Mouse (Mus musculus): ENCODE data around the gene Ammecr1. TPM values are rescaled to one million over a fixed set of nuclear protein-coding genes. Genes with fewer than 3 reads are reported as not detected.
A peak's percentile ranks its signal among the peaks of the same experiment; 100 is the strongest.

Ammecr1 gene
- 9.8 and 11.0 TPM in 2 replicates for polyA plus RNA-seq (2015; fragmentation: Nextera tagmentation; extraction: Ambion mirVana)

DNA sequence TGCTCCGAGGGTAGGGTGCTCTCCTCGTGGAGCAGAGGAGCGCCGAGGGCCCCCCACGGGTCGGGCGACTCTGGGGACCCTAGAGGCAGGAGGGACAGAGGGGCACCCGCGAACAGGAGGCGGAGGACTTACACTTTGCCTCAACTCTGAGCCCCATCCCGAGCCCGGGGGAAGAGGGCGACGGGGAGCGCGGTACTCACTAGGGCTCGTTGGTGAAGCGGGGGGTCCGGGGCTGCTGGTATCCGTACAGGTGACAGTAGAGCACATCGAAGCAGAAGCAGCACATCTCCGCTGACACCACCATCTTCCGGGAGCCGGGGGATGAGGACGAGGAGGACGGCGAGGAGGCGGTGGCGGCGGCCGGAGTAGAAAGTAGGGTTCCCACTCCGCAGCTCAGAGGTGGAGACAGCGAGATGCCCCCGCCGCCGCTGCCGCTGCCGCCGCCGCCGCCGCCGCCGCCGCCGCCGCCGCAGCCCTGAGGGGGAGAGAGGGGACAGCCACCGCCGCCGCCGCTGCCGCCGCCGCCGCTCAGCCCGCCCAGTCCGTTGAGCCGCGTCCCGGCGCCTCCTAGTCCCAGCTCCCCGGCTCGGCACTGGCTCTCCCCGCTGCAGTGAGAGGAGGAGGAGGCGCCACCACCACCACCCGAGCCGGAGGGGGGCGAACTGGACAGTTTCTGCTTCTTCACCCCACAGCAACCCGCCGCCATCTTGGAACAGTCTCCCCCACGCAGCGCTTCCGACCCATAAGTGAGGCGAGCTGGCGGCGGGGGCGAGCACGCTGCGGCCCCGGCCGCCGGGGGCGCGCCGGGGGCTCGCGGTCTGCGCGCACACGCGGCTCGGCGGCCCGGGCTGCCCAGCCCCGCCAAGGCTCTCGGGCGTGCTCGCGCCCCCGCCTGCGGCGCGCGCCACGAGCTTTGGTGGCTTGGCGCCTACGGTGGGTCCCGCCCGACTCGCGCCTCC lies at the start of gene Ammecr1:
Gene Ammecr1 (minus strand): TSS at position 721 of the 959 bp plus-strand sequence.
- ATAC-seq, result peak; percentile 97
- no peaks in the 10 kb centered on the region for H3K36me3 ChIP-seq
- 16% methylated on average over 94 of the region's 112 CpGs for WGBS

DNA sequence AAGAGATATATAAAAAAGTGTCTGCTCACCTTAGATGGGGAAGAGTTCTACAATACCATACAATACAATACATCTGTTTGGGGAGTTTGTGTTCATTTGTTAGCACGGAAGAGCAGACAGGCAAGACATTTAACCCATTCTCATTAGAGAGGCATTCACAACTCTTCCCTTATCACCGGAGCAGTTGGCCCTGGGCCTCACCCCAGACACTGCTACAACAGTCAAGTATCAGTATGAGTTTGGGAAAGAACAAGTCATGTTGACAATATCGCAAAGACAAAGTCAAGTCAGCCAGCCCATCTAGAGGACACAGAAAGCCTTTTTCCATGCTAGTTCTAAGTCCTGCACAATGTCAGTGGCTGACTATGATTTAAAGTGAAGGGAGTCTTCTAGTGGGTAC lies 47.6 kb upstream of the Ammecr1 start:
- Histone ChIP-seq H3K4me3 (replicated peaks) (no peak overlapping the region), H3K27me3 (replicated peaks) (0 out of 2 replicates have a peak, but pooled peaks cover 3% of the 10 kb centered on the region), H3K36me3 (no peaks in the 10 kb centered on the region), H3K27ac (no peak overlapping the region), H3K4me1 (replicated peaks) (no peaks in the 10 kb centered on the region), H3K9me3 (no peaks in the 10 kb centered on the region), H3K9ac (no peak overlapping the region), H3K4me2 (replicated peaks) (no peak overlapping the region)
- ATAC-seq, result no peak
- 64% methylated on average over 3 of the region's 3 CpGs for WGBS

More for the DNA sequence above, at the start of gene Ammecr1:
- Histone ChIP-seq H3K27ac (peak within 1 kb of the TSS; percentile 84), H3K4me1 (replicated peaks) (no peaks in the 10 kb centered on the region), H3K27me3 (replicated peaks) (no peaks in the 10 kb centered on the region), H3K4me3 (replicated peaks) (peak within 1 kb of the TSS; percentile 61), H3K4me2 (replicated peaks) (peak within 1 kb of the TSS; percentile 56), H3K9ac (peak within 1 kb of the TSS; percentile 71), H3K9me3 (no peaks in the 10 kb centered on the region)

DNA sequence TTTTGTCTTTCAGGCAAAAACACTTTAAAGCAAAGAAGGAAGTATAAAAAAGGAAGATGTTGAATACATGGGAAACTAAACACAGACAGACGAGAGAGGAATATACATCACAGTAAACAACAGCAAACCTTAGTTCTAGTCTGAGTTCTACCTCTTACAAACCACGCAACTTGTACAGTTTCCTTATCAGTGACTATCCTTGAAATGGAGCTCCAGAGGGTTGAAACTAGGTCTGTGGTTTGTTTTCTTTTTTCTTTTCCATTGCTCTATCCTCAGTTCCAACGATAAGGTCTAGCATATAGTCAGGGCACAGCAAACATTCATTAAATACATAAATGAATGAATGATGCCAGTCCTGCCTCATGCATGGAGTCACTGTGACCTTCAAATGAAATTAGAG lies 45.8 kb upstream of the Ammecr1 start:
- H3K9ac ChIP-seq, result no peak overlapping the region
- H3K9me3 ChIP-seq, result no peaks in the 10 kb centered on the region
- H3K4me1 ChIP-seq (replicated peaks), result no peaks in the 10 kb centered on the region
- WGBS, result 77% methylated on average over 3 of the region's 3 CpGs
- H3K27me3 ChIP-seq (replicated peaks), result no peaks in the 10 kb centered on the region
- no peak overlapping the region for H3K4me3 ChIP-seq (replicated peaks)
- no peak overlapping the region for H3K27ac ChIP-seq
- no peak overlapping the region for H3K4me2 ChIP-seq (replicated peaks)
- no peaks in the 10 kb centered on the region for H3K36me3 ChIP-seq
- no peak for ATAC-seq

DNA sequence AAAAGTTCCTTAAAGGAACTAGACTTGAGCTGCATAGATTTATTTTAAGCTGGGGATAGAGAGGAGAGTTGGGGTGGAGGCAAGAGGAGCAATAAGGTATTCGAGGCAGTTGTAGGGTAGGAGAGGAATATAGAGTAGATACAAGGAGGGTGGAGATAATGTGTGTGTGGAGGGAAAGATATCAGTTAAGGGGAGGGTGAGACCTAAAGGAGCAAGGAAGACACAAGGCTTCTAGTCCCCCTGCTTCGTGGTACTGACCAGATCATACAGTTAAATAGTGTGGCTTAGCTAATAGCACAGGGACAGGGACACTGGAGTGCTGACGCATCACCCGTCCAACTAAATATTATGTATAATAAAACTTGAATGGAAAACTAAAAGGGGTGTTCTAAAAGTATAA lies 45.3 kb upstream of the Ammecr1 start:
- no peak overlapping the region for H3K4me3 ChIP-seq (replicated peaks)
- no peaks in the 10 kb centered on the region for H3K4me1 ChIP-seq (replicated peaks)
- peak; percentile 17; the same call in 1 of the 2 replicates for ATAC-seq
- no peaks in the 10 kb centered on the region for H3K9me3 ChIP-seq
- 75% methylated on average over 4 of the region's 4 CpGs for WGBS
- H3K27ac ChIP-seq, result no peak overlapping the region
- no peaks in the 10 kb centered on the region for H3K36me3 ChIP-seq
- H3K4me2 ChIP-seq (replicated peaks), result no peak overlapping the region
- no peak overlapping the region for H3K9ac ChIP-seq
- no peaks in the 10 kb centered on the region for H3K27me3 ChIP-seq (replicated peaks)

DNA sequence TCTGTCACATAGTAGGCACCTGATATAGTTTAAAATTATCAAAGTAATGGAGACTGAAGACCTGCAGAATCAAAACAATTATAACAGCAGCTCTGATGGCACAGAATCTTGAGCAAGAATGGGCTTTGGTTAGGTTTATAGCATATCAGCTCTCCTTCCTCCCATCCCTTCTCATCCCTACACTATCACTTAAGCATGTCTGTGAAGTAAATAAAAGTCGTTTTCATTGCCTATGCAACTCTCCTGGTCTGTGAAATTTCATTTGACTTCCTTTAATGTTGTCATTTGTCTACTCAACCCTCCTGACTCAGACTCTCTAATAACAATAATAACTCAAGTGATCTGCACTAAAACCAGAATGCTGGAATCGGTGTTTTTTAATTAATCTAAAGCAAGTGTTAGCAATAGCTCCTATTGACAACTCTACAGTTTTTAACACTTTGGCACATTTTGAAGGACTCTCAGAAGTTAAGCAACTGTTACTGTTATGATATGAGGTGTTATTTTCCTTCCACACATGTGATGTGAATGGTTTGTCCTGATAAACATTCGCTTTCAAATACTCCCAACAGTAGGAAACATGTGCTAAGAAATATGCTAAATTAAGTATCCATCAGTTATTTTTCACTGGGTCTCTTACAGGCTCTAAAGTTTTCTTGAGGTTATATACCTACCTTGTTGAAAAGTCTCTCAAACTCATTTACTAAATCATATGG lies 37.8 kb upstream of the Ammecr1 start:
- Histone ChIP-seq H3K27ac (no peak overlapping the region), H3K4me1 (replicated peaks) (no peaks in the 10 kb centered on the region), H3K27me3 (replicated peaks) (no peaks in the 10 kb centered on the region), H3K9ac (no peak overlapping the region), H3K4me2 (replicated peaks) (no peak overlapping the region), H3K9me3 (no peaks in the 10 kb centered on the region), H3K36me3 (no peaks in the 10 kb centered on the region), H3K4me3 (replicated peaks) (no peak overlapping the region)
- WGBS, result 65% methylated on average over 3 of the region's 3 CpGs
- no peak for ATAC-seq

DNA sequence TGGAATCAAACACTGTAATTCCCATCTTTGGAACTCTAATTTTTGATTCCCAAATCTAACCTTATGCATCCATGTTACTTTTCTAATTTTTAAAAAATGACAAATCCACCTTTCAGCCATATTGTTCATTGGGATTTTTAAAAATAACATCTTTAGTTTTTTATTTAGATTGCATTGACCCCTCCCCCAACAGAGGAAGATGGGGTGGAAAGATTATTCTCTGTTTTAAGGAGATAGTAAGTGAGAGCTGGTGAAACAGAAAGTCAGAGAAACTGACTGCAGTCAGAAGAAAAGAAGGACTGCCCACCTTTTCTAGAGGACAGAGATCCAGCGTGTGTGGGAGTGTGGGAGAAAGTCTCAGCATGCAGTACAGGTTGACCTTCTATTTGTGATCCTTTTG lies 30.7 kb upstream of the Ammecr1 start:
- Histone ChIP-seq H3K27ac (no peak overlapping the region), H3K9ac (no peak overlapping the region), H3K4me3 (replicated peaks) (no peak overlapping the region), H3K27me3 (replicated peaks) (no peaks in the 10 kb centered on the region), H3K4me1 (replicated peaks) (no peaks in the 10 kb centered on the region), H3K9me3 (no peaks in the 10 kb centered on the region), H3K4me2 (replicated peaks) (no peak overlapping the region), H3K36me3 (no peaks in the 10 kb centered on the region)
- no peak for ATAC-seq
- WGBS, result 90% methylated on average over 1 of the region's 1 CpGs

DNA sequence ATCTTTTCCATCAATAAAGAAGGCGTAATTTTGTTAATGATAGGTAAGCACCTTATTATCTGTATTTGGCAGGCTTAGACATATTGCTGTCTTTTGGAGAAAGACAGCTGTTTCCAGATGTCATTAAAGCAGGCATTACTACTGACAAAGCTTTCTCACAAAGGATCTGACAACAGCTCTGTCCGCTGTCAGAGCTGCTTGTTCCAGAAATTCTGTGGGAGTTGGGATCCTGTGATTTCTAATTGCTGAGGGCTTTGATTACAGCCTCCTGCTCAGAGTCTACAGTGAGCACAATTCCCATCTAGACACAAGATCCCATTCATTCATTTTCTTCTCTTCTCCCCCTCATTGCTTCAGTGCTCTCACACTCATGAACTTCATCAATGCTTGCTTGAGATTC lies 28.0 kb upstream of the Ammecr1 start:
- no peaks in the 10 kb centered on the region for H3K4me1 ChIP-seq (replicated peaks)
- H3K9me3 ChIP-seq, result no peaks in the 10 kb centered on the region
- 65% methylated on average over 2 of the region's 2 CpGs for WGBS
- H3K36me3 ChIP-seq, result no peaks in the 10 kb centered on the region
- H3K27me3 ChIP-seq (replicated peaks), result no peaks in the 10 kb centered on the region
- no peak overlapping the region for H3K4me2 ChIP-seq (replicated peaks)
- H3K27ac ChIP-seq, result no peak overlapping the region
- H3K9ac ChIP-seq, result no peak overlapping the region
- ATAC-seq, result no peak
- no peak overlapping the region for H3K4me3 ChIP-seq (replicated peaks)

DNA sequence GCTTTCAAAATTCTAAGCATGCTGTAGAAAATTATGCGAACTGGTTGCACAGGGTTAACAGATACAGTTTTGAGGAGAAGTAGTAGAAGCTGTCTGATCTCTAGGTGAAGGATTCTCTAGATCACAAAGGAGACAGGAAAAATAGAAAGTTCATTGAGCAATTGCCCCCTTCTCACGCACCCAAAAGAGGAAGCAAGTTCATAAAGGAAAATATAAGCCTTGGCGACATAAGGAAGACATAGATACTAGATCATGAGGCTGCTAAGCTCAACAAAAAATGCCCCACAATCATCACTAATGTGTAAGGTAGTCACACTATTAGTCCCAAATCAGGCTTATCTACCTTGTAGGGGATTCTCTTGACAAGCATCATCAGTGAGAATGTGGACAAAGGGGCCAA lies 17.6 kb upstream of the Ammecr1 start:
- Histone ChIP-seq H3K9ac (no peak overlapping the region), H3K4me1 (replicated peaks) (no peaks in the 10 kb centered on the region), H3K27me3 (replicated peaks) (no peaks in the 10 kb centered on the region), H3K4me3 (replicated peaks) (no peak overlapping the region), H3K9me3 (no peaks in the 10 kb centered on the region), H3K27ac (no peak overlapping the region), H3K36me3 (no peaks in the 10 kb centered on the region), H3K4me2 (replicated peaks) (no peak overlapping the region)
- WGBS, result 82% methylated on average over 3 of the region's 3 CpGs
- no peak for ATAC-seq

DNA sequence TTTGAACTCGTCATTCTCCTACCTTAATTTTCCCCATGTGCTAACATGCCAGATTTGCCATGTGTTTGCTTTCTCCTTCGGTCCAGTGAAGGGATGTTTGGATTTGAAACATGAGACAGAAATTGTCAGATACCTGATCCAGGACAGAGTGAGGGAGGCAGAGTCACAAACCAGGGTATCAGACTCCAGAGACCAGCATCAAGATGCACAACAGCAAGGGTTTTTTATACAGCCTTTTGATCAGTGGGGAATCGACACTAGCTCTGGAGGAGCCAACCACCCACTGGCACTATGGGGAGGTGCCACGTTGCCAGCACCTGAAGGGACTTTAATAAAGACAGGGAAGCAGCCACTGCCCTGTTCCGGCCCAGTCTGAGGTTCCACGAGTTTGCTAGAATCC lies 17.1 kb upstream of the Ammecr1 start:
- H3K4me1 ChIP-seq (replicated peaks), result no peaks in the 10 kb centered on the region
- 62% methylated on average over 6 of the region's 6 CpGs for WGBS

DNA sequence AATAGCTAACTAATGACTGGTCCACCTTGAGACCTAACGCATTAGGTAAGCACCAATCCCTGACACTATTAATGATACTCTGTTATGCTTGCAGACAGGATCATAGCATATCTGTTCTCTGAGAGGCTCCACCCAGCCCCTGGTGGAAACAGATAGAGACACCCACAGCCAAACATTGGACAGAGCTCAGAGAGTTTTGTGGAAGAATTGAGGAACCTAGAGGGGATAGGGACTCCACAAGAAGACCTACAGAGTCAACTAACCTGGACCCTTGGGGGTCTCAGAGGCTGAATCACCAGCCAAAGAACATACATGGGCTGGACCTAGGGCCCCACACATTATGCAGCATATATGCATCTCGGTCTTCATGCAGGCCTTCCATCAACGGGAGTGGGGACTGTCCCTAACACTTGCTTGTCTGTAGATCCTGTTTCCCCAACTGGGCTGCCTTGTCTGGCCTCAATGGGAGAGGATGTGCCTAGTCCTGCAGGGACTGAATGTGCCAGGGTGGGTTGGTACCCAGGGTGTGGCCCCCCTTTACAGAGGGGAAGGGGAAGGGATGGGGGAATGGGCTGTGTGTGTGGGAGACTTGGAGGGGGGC lies 15.1 kb upstream of the Ammecr1 start:
- H3K36me3 ChIP-seq, result no peaks in the 10 kb centered on the region
- 94% methylated on average over 3 of the region's 3 CpGs for WGBS
- no peak overlapping the region for H3K9ac ChIP-seq
- no peaks in the 10 kb centered on the region for H3K27me3 ChIP-seq (replicated peaks)
- no peaks in the 10 kb centered on the region for H3K9me3 ChIP-seq
- no peak overlapping the region for H3K27ac ChIP-seq
- ATAC-seq, result no peak
- no peak overlapping the region for H3K4me3 ChIP-seq (replicated peaks)
- no peaks in the 10 kb centered on the region for H3K4me1 ChIP-seq (replicated peaks)
- H3K4me2 ChIP-seq (replicated peaks), result no peak overlapping the region

More for the DNA sequence above, 17.1 kb upstream of the Ammecr1 start:
- Histone ChIP-seq H3K4me3 (replicated peaks) (no peak overlapping the region), H3K36me3 (no peaks in the 10 kb centered on the region), H3K4me2 (replicated peaks) (no peak overlapping the region), H3K27me3 (replicated peaks) (no peaks in the 10 kb centered on the region), H3K27ac (no peak overlapping the region), H3K9ac (no peak overlapping the region), H3K9me3 (no peaks in the 10 kb centered on the region)
- ATAC-seq, result no peak

DNA sequence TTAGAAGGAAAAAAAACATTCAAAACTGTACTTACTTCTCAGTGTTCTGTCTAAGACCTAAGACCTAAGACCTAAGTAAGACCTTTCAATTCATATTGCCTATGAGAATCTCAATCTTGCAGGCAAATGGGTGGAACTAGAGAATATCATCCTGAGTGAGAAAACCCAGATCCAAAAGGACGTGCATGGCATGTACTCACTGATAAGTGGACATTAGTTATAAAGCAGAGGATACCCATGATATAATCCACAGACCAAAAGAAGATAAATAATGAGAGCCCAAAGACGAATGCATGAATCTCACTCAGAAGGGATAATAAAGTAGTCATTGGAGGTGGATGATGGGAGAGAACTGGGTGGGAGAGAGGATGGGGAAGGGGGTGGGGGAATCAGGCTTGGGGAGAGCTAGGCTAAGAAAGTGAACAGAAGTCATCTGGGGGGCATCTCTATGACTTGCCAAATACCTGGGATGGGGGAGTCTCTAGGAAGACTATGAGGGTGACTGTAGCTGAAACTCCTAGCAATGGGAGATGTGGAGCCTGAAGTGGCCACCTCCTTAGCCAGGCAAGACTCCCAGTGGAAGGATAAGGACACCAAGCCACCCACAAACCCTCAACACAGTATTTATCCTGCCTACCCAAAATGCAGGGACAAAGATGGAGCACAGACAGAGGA lies 14.5 kb upstream of the Ammecr1 start:
- 58% methylated on average over 2 of the region's 2 CpGs for WGBS
- Histone ChIP-seq H3K9ac (no peak overlapping the region), H3K27me3 (replicated peaks) (no peaks in the 10 kb centered on the region), H3K9me3 (no peaks in the 10 kb centered on the region), H3K4me3 (replicated peaks) (no peak overlapping the region), H3K27ac (no peak overlapping the region), H3K4me1 (replicated peaks) (no peaks in the 10 kb centered on the region), H3K36me3 (no peaks in the 10 kb centered on the region), H3K4me2 (replicated peaks) (no peak overlapping the region)
- no peak for ATAC-seq

DNA sequence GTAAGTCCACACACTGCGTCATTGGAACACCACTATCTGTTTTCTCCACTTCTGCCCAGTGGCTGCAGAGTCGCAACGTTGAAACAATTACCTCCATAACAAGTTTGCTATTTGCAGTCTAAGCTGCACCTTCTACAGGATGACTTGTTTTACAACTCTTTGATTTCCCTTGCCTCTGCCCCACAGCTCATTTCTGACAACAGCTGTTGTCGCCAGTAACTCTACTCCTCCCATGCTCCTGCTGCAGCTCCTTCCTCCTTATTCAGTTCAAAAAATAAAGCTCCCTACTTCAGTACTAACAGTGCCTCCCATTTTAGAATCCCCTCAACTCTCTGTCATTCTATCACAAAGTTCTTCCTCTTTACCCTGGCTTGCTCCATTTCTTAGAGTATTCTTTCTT lies 12.7 kb upstream of the Ammecr1 start:
- Histone ChIP-seq H3K36me3 (no peaks in the 10 kb centered on the region), H3K9ac (no peak overlapping the region), H3K4me2 (replicated peaks) (no peak overlapping the region), H3K27me3 (replicated peaks) (no peaks in the 10 kb centered on the region), H3K27ac (no peak overlapping the region), H3K4me3 (replicated peaks) (no peak overlapping the region), H3K4me1 (replicated peaks) (no peaks in the 10 kb centered on the region), H3K9me3 (no peaks in the 10 kb centered on the region)
- 62% methylated on average over 4 of the region's 4 CpGs for WGBS
- no peak for ATAC-seq
